Mouse (Mus musculus) olfactory bulb, adult 2 months (tissue): ENCODE data around the gene Oas1c. TPM values are rescaled to one million over a fixed set of nuclear protein-coding genes. Genes with fewer than 3 reads are reported as not detected.

Experiments used
- H3K27ac ChIP-seq: fragments of 200-500 bp; 2 replicates; pipeline ENCODE4 v1.5.1; 2012; ENCODE audit warnings: low read depth, low read length; ENCODE audit not compliant: insufficient read depth
- H3K4me1 ChIP-seq: fragments of 200-500 bp; 2 replicates; pipeline ENCODE4 v1.6.1; 2012; ENCODE audit warnings: low read length; ENCODE audit not compliant: control insufficient read depth, insufficient read depth
- H3K4me3 ChIP-seq: fragments of 200-500 bp; 2 replicates; pipeline ENCODE4 v1.5.1; 2012; ENCODE audit warnings: mild to moderate bottlenecking, low read depth, low read length, moderate library complexity; ENCODE audit not compliant: insufficient read depth
- CTCF ChIP-seq: fragments of 200-500 bp; IDR thresholded peaks from 2 replicates; pipeline ENCODE4 v1.5.1; 2012; ENCODE audit warnings: low read depth, mild to moderate bottlenecking, low read length, moderate library complexity; ENCODE audit not compliant: insufficient read depth
- POLR2A ChIP-seq: fragments of 200-500 bp; IDR thresholded peaks from 2 replicates; pipeline ENCODE4 v1.6.1; 2012; ENCODE audit warnings: mild to moderate bottlenecking, low read depth, low read length, moderate library complexity; ENCODE audit not compliant: insufficient read depth
- WGBS: fragments of 180-500 bp; shearing (Covaris S2); methylation state at CpG from one replicate; pipeline ENCODE4 v1.1.7; 2018; 5-methylcytosine and 5-hydroxymethylcytosine counted together
- polyA plus RNA-seq: library from polyadenylated mRNA; stranded (reverse); fragments of >200 nt; gene quantifications from 2 replicates; pipeline ENCODE4 v1.2.4, GENCODE M21; 2012; ENCODE audit warnings: low replicate concordance; ENCODE audit not compliant: missing spikeins, insufficient read depth, insufficient read length

The Oas1c gene
- not detected in 2 replicates for polyA plus RNA-seq

DNA sequence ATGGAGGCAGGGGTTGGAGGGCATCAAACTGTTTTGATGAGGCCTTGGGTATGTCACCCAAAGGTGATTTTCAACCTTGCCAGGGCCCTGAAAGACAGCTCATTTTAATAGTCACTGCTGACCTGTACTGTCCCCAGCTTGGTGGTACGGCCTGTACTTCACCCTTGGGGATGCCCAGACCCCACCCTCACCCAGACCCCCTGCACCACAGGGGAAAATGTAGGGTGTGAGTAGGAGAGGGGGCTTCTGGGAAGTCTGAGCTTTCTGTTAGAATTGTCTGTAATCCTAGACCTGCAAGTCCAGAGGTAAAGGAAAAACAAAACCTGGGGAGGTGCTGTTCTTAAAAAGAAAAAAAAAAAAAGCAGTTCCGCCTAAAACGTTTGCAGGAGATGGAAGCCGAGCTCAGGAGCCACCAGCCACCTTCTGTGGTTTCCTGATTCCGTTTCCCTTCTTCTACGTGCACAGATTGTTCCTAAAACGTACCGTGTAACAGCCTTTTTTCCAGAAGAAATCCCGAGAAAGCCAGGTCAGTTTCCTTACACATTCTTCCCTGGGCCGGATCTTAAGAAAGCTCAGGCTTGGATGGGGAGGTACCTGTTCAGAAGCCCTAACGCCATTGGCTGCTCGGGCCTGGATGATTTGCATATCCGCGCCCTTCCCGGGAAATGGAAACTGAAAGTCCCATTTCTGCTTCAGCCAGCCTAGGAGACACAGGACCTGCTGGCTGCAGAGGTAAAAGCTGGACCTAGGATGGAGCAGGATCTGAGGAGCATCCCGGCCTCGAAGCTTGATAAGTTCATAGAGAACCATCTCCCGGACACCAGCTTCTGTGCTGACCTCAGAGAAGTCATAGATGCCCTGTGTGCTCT is at the start of gene Oas1c:
TSS of gene Oas1c (minus strand) at position 564 of the 869 bp plus-strand sequence.
- H3K4me3 ChIP-seq, result peak within 1 kb of the TSS; percentile 49
- no peak within 1 kb of the TSS for H3K27ac ChIP-seq
- 6% methylated on average over 18 of the region's 18 CpGs for WGBS
- peaks cover 4% of the 10 kb centered on the region; the same call in 1 of the 2 replicates for H3K4me1 ChIP-seq
- TF ChIP-seq CTCF, result no peak
- no peak for TF ChIP-seq POLR2A

DNA sequence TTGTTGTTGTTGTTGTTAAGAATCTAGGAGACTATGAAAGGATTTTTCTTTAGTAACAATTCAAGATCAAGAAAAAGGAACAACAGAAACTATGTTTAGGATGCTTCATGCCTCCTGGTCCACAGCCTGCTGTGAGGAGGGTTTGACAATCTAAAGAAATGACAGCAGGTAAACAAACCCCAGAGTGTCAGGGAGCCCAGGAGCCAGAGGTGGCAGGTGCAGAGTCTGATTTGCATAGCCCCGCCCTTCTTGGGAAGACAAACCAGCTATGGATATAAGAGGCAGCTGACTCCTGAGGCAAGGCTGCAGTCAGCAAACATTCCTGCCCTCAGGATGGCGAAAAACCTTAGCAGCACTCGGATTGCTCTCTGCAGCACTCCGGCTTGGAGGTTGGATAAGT is 48.8 kb upstream of the Oas1c start, which contains the start of gene Oas1h:
TSS of gene Oas1h (plus strand) at position 301 of the 400 bp plus-strand sequence.
- 48% methylated on average over 4 of the region's 4 CpGs for WGBS
- Histone ChIP-seq H3K4me1 (no peaks in the 10 kb centered on the region), H3K27ac (no peak within 1 kb of the TSS), H3K4me3 (no peak within 1 kb of the TSS)
- no peak for TF ChIP-seq POLR2A

- TF ChIP-seq CTCF, result no peak
- TF ChIP-seq POLR2A, result no peak
- WGBS, result 88% methylated on average over 2 of the region's 2 CpGs
- Histone ChIP-seq H3K4me1 (no peaks in the 10 kb centered on the region), H3K4me3 (no peak overlapping the region), H3K27ac (no peak overlapping the region)
Observed at GRCm38 (mm10) chr5:120859241-120859640, 46.9 kb upstream of the Oas1c start.

- WGBS, result 57% methylated on average over 3 of the region's 3 CpGs
- no peak overlapping the region for H3K4me3 ChIP-seq
- no peaks in the 10 kb centered on the region for H3K4me1 ChIP-seq
- no peak overlapping the region for H3K27ac ChIP-seq
- TF ChIP-seq POLR2A, result no peak
- TF ChIP-seq CTCF, result no peak
Observed at GRCm38 (mm10) chr5:120849601-120850136, 37.4 kb upstream of the Oas1c start.

DNA sequence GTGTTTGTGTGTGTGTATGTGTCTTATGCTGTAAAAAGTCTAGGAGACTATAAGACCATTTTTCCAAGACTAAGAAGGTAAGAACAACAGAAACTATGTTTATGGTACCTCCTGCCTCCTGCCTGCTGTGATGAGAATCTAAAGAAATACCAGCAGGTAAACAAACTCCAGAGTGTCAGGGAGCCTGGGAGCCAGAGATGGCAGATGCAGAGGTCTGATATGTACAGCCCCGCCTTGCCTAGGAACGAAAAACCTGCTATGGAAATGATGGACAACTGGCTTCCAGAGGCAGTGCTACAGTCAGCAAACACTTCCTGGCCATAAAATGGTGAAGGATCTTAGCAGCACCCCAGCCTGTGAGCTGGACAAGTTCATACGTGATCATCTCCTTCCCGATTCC is 34.8 kb upstream of the Oas1c start, which contains the start of gene Oas1f:
TSS of gene Oas1f (plus strand) at position 301 of the 400 bp plus-strand sequence.
- TF ChIP-seq POLR2A (no peak), CTCF (no peak)
- Histone ChIP-seq H3K4me1 (no peaks in the 10 kb centered on the region), H3K27ac (no peak within 1 kb of the TSS), H3K4me3 (no peak within 1 kb of the TSS)
- 91% methylated on average over 4 of the region's 4 CpGs for WGBS

- H3K4me3 ChIP-seq, result no peak overlapping the region
Observed at GRCm38 (mm10) chr5:120844713-120845112, 32.4 kb upstream of the Oas1c start.

GRCm38 (mm10) chr5:120836731-120837585 is 24.6 kb upstream of the Oas1c start:
- TF ChIP-seq POLR2A (no peak), CTCF (0 out of 2 replicates have a peak, but pooled peaks have one; percentile 13)
- H3K4me3 ChIP-seq, result no peak overlapping the region
- WGBS, result 15% methylated on average over 8 of the region's 8 CpGs
- H3K4me1 ChIP-seq, result no peaks in the 10 kb centered on the region
- H3K27ac ChIP-seq, result no peak overlapping the region

More at GRCm38 (mm10) chr5:120844713-120845112, 32.4 kb upstream of the Oas1c start:
- Histone ChIP-seq H3K27ac (no peak overlapping the region), H3K4me1 (no peaks in the 10 kb centered on the region)
- 61% methylated on average over 3 of the region's 3 CpGs for WGBS
- TF ChIP-seq POLR2A, result no peak
- no peak for TF ChIP-seq CTCF

DNA sequence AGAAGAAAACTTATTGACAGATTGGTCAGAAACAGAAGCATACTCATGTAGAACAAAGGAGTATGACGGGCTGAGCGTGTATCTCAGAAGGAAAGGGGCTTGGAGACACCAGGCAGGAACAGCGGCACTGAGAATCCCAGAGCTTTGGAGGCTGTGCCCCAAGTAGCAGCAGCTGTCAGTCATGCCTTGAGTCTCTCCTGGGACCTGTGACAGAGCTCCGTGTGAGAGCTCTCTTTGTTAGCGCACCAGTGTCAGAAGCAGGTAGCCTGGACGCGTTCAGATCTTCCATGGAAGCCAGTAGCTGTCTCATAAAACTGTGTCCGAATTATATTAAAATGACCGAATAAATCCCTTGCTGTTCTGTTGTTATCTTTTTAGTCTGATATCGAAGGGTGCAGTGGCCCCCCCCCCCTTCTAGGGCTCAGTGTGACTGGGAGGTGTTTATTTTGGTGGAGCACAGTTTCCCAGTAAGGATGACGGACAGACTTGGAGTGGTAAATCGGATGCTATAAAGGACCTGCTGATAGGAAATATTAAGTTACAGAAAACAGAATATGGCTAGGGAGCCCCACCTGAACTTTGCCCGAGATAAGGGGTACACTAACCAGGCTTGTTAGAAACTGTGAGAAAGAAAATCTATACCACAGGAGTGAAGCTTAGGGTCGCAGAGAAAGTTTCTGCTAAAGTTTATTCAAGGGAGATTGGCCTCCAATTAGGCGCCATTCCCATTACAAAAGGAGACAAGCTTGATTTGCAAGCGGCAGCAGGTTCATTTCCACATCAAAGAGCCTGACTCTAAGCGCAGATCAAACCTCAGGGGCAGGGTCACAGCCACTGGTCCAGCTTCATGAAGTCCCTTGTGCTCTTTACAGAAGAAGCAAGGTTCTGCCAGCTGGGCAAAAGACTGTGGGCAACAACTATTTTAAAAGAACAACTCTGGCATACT is 21.3 kb upstream of the Oas1c start:
- Histone ChIP-seq H3K4me1 (no peaks in the 10 kb centered on the region), H3K4me3 (no peak overlapping the region), H3K27ac (no peak overlapping the region)
- TF ChIP-seq POLR2A (no peak), CTCF (no peak)
- 28% methylated on average over 17 of the region's 17 CpGs for whole genome bisulfite sequencing
